Mouse (Mus musculus): ENCODE results near the gene B3gat3. TPM values are rescaled to one million over a fixed set of nuclear protein-coding genes. Genes with fewer than 3 reads are reported as not detected.

B3gat3 gene
- polyA plus RNA-seq, 1 experiment, result 66.3 TPM

DNA sequence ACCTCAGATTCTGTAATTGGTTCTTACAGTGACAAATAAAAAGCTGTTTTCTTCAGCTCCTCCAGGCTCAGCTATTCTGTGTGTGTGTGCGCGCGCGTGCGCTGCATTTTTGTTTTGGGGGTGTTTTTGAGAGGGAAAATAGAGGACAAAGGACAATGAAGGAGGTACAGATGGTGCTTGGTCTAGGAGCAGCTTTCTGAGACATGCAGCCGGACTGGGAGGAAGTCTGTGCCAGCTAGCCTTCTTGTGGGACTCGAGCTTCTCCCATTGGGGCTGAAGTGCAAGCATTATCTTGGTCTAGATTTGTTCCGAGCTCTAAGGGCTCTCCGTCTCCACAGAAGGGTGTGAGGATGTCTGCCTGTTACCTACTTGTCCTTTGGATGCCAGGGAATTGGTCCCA, 32.1 kb downstream of the B3gat3 start:
- Histone ChIP-seq H3K36me3 (ENCODE audit: control insufficient read depth, insufficient read depth) (peaks cover 46% of the 10 kb centered on the region), H3ac (ENCODE audit: control insufficient read depth, insufficient read length) (no peak overlapping the region), H3K4me3 (no peak overlapping the region), H3K27me3 (ENCODE audit: control insufficient read depth, insufficient read depth, insufficient read length) (no peaks in the 10 kb centered on the region), H3K79me2 (ENCODE audit: control insufficient read depth, insufficient read depth) (peaks cover 32% of the 10 kb centered on the region), H3K4me2 (ENCODE audit: low read depth) (no peak overlapping the region)
- no peak for TF ChIP-seq POLR2A (IDR thresholded peaks at IDR 0.05; ENCODE audit: insufficient read length, low read depth)
- TF ChIP-seq MAX (IDR thresholded peaks at IDR 0.05; ENCODE audit: low read depth), result no peak
- no peak for TF ChIP-seq CEBPB (IDR thresholded peaks at IDR 0.05; ENCODE audit: insufficient read depth, poor library complexity, severe bottlenecking)
- no peak for TF ChIP-seq MYOG (IDR thresholded peaks at IDR 0.05; ENCODE audit: control insufficient read depth in 1 of 3, insufficient read depth in 1 of 3, insufficient read length in 2 of 3, low read depth in 2 of 3)
- TF ChIP-seq USF1 (IDR thresholded peaks at IDR 0.05; ENCODE audit: low read depth), result no peak
- no peak for TF ChIP-seq MYOD1 (IDR thresholded peaks at IDR 0.05; ENCODE audit: control insufficient read depth in 1 of 3, insufficient read length in 2 of 3, low read depth in 2 of 3)
- TF ChIP-seq SRF (IDR thresholded peaks at IDR 0.05; ENCODE audit: control insufficient read depth, insufficient read length, low read depth), result no peak
- no peak for TF ChIP-seq TCF3 (IDR thresholded peaks at IDR 0.05; ENCODE audit: insufficient read length, low read depth)
- no peak for TF ChIP-seq E2F4 (IDR thresholded peaks at IDR 0.05; ENCODE audit: insufficient read depth)

DNA sequence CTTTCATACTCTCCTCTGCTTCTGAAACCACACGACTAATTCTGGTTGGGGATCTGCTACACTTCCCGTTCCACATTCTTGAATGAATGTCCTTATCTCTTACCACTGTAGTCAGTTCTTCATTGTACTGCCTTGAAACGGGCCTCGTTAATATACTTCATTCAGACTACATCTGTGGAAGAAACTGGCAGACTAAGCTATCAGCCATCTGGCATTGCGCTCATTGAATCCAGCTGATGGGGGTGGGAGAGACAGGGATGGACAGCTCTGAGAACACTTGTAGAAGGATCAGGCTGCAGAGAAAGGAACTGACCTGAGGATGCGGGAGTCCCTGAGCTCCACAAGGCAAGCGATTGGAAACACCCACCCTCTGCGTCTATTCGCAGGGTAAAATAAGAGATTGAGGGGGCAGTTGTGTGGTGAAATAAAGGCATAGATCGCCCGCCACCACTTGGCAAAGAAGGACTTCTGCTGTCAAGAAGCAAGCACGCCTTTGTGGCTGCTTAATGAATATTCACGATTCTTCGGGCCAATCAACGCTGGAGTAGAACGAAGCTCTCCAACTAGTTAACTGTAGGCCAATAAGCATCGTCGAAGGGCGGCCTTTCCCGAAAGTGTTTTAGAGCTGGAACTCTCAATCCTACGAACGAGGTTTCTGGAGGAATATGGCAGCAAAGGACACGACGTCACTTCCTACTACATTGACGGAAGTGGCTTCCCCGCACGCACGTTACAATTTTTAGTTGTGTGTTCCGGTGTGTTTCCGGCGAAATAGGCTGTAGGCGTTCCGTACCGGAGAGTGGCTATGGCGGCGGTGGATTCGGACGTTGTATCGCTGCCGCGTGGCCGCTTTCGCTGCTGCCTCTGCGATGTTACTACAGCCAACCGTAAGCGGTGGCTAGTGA, 33.2 kb downstream of the B3gat3 start, which contains the start of gene Tut1:
Gene Tut1 (plus strand): TSS at position 713 of the 905 bp plus-strand sequence.
- peaks cover 39% of the 10 kb centered on the region for H3K36me3 ChIP-seq (ENCODE audit: control insufficient read depth, insufficient read depth)
- peak within 1 kb of the TSS; percentile 80 for H3K4me3 ChIP-seq
- H3ac ChIP-seq (ENCODE audit: control insufficient read depth, insufficient read length), result peak within 1 kb of the TSS; percentile 41
- H3K4me2 ChIP-seq (ENCODE audit: low read depth), result peak within 1 kb of the TSS; percentile 96
- H3K79me2 ChIP-seq (ENCODE audit: control insufficient read depth, insufficient read depth), result peaks cover 34% of the 10 kb centered on the region
- TF ChIP-seq CEBPB (IDR thresholded peaks at IDR 0.05; ENCODE audit: insufficient read depth, poor library complexity, severe bottlenecking), result no peak
- peak in 1 of 3 experiments; percentile 12 for TF ChIP-seq MYOD1 (IDR thresholded peaks at IDR 0.05; ENCODE audit: control insufficient read depth in 1 of 3, insufficient read length in 2 of 3, low read depth in 2 of 3)
- TF ChIP-seq POLR2AphosphoS2 (IDR thresholded peaks at IDR 0.05; ENCODE audit: insufficient read length, low read depth), result peak; percentile 89
- peak; percentile 84 for TF ChIP-seq POLR2A (IDR thresholded peaks at IDR 0.05; ENCODE audit: insufficient read length, low read depth)
- TF ChIP-seq MAX (IDR thresholded peaks at IDR 0.05; ENCODE audit: low read depth), result no peak
- no peaks in the 10 kb centered on the region for H3K27me3 ChIP-seq (ENCODE audit: control insufficient read depth, insufficient read depth, insufficient read length)

- peak overlapping the region; percentile 80 for H3K4me3 ChIP-seq
- peaks cover 35% of the 10 kb centered on the region for H3K79me2 ChIP-seq (ENCODE audit: control insufficient read depth, insufficient read depth)
- H3K27me3 ChIP-seq (ENCODE audit: control insufficient read depth, insufficient read depth, insufficient read length), result no peaks in the 10 kb centered on the region
- H3ac ChIP-seq (ENCODE audit: control insufficient read depth, insufficient read length), result peak overlapping the region; percentile 41
- peak overlapping the region; percentile 96 for H3K4me2 ChIP-seq (ENCODE audit: low read depth)
- TF ChIP-seq POLR2AphosphoS2 (IDR thresholded peaks at IDR 0.05; ENCODE audit: insufficient read length, low read depth), result no peak
- TF ChIP-seq MAX (IDR thresholded peaks at IDR 0.05; ENCODE audit: low read depth), result no peak
- TF ChIP-seq MYOD1 (IDR thresholded peaks at IDR 0.05; ENCODE audit: control insufficient read depth in 1 of 3, insufficient read length in 2 of 3, low read depth in 2 of 3), result no peak
- TF ChIP-seq E2F4 (IDR thresholded peaks at IDR 0.05; ENCODE audit: insufficient read depth), result no peak
- no peak for TF ChIP-seq SRF (IDR thresholded peaks at IDR 0.05; ENCODE audit: control insufficient read depth, insufficient read length, low read depth)
- TF ChIP-seq REST (IDR thresholded peaks at IDR 0.05; ENCODE audit: insufficient read depth, insufficient read length), result no peak
- TF ChIP-seq TCF12 (IDR thresholded peaks at IDR 0.05; ENCODE audit: insufficient read depth, poor library complexity, severe bottlenecking), result no peak
- no peak for TF ChIP-seq USF1 (IDR thresholded peaks at IDR 0.05; ENCODE audit: low read depth)
- no peak for TF ChIP-seq POLR2A (IDR thresholded peaks at IDR 0.05; ENCODE audit: insufficient read length, low read depth)
- TF ChIP-seq MYOG (IDR thresholded peaks at IDR 0.05; ENCODE audit: control insufficient read depth in 1 of 3, insufficient read depth in 1 of 3, insufficient read length in 2 of 3, low read depth in 2 of 3), result no peak
- no peak for TF ChIP-seq TCF3 (IDR thresholded peaks at IDR 0.05; ENCODE audit: insufficient read length, low read depth)
- TF ChIP-seq CEBPB (IDR thresholded peaks at IDR 0.05; ENCODE audit: insufficient read depth, poor library complexity, severe bottlenecking), result no peak
- H3K36me3 ChIP-seq (ENCODE audit: control insufficient read depth, insufficient read depth), result peaks cover 37% of the 10 kb centered on the region
Measured at GRCm38 (mm10) chr19:8954171-8954570, 34.0 kb downstream of the B3gat3 start.

- Histone ChIP-seq H3K27me3 (ENCODE audit: control insufficient read depth, insufficient read depth, insufficient read length) (no peaks in the 10 kb centered on the region), H3K79me2 (ENCODE audit: control insufficient read depth, insufficient read depth) (peaks cover 11% of the 10 kb centered on the region), H3K4me2 (ENCODE audit: low read depth) (no peak overlapping the region), H3K36me3 (ENCODE audit: control insufficient read depth, insufficient read depth) (peaks cover 42% of the 10 kb centered on the region), H3ac (ENCODE audit: control insufficient read depth, insufficient read length) (no peak overlapping the region), H3K4me3 (no peak overlapping the region)
- TF ChIP-seq TCF12 (IDR thresholded peaks at IDR 0.05; ENCODE audit: insufficient read depth, poor library complexity, severe bottlenecking), result no peak
- TF ChIP-seq CEBPB (IDR thresholded peaks at IDR 0.05; ENCODE audit: insufficient read depth, poor library complexity, severe bottlenecking), result no peak
- no peak for TF ChIP-seq POLR2A (IDR thresholded peaks at IDR 0.05; ENCODE audit: insufficient read length, low read depth)
- TF ChIP-seq REST (IDR thresholded peaks at IDR 0.05; ENCODE audit: insufficient read depth, insufficient read length), result no peak
- no peak for TF ChIP-seq E2F4 (IDR thresholded peaks at IDR 0.05; ENCODE audit: insufficient read depth)
- no peak for TF ChIP-seq SRF (IDR thresholded peaks at IDR 0.05; ENCODE audit: control insufficient read depth, insufficient read length, low read depth)
- TF ChIP-seq USF1 (IDR thresholded peaks at IDR 0.05; ENCODE audit: low read depth), result no peak
- TF ChIP-seq MYOD1 (IDR thresholded peaks at IDR 0.05; ENCODE audit: control insufficient read depth in 1 of 3, insufficient read length in 2 of 3, low read depth in 2 of 3), result no peak
- no peak for TF ChIP-seq MYOG (IDR thresholded peaks at IDR 0.05; ENCODE audit: control insufficient read depth in 1 of 3, insufficient read depth in 1 of 3, insufficient read length in 2 of 3, low read depth in 2 of 3)
- TF ChIP-seq POLR2AphosphoS2 (IDR thresholded peaks at IDR 0.05; ENCODE audit: insufficient read length, low read depth), result no peak
- no peak for TF ChIP-seq MAX (IDR thresholded peaks at IDR 0.05; ENCODE audit: low read depth)
- TF ChIP-seq TCF3 (IDR thresholded peaks at IDR 0.05; ENCODE audit: insufficient read length, low read depth), result no peak
Measured at GRCm38 (mm10) chr19:8962256-8962655, 42.1 kb downstream of the B3gat3 start.
